Mouse (Mus musculus): ENCODE data around the gene Rmi2. TPM values are rescaled to one million over a fixed set of nuclear protein-coding genes. Genes with fewer than 3 reads are reported as not detected.
A peak's percentile ranks its signal among the peaks of the same experiment; 100 is the strongest.
"Not testable (repeated sequence)": the region's sequence is repeated elsewhere in the genome, so short reads cannot be mapped to it uniquely, and the experiment has no call there.

Gene Rmi2
- 4.2 and 4.8 TPM in 2 replicates for polyA plus RNA-seq (2016; fragmentation: Nextera tagmentation; extraction: Ambion mirVana)

- peaks cover 52% of the 10 kb centered on the region for H3K4me1 ChIP-seq
Measured at GRCm38 (mm10) chr16:10834911-10835587, at the start of gene Rmi2. Rmi2 (plus strand) TSS chr16:10835059.

GRCm38 (mm10) chr16:10785371-10786231 lies 49.3 kb upstream of the Rmi2 start, which contains the start of gene Socs1:
Socs1 (minus strand) TSS chr16:10785536.
- Histone ChIP-seq H3K36me3 (no peaks in the 10 kb centered on the region), H3K4me1 (peaks cover 71% of the 10 kb centered on the region), H3K27me3 (ENCODE audit: low read depth, poor library complexity, severe bottlenecking) (peaks cover 13% of the 10 kb centered on the region), H3K27ac (peak within 1 kb of the TSS; percentile 94), H3K4me3 (peak within 1 kb of the TSS; percentile 75), H3K9me3 (replicated peaks) (no peaks in the 10 kb centered on the region)
- peak; percentile 92 for DNase-seq (ENCODE audit: low spot score)
- under 1% methylated on average over 59 of the region's 59 CpGs for WGBS

More at GRCm38 (mm10) chr16:10834911-10835587, at the start of gene Rmi2:
- Histone ChIP-seq H3K27me3 (ENCODE audit: low read depth, poor library complexity, severe bottlenecking) (0 out of 2 replicates have a peak, but pooled peaks cover 7% of the 10 kb centered on the region), H3K27ac (peak within 1 kb of the TSS; percentile 97), H3K36me3 (peaks cover 8% of the 10 kb centered on the region), H3K4me3 (peak within 1 kb of the TSS; percentile 90), H3K9me3 (replicated peaks) (no peaks in the 10 kb centered on the region)
- DNase-seq (ENCODE audit: low spot score), result peak; percentile 92
- under 1% methylated on average over 67 of the region's 69 CpGs for WGBS

GRCm38 (mm10) chr16:10786288-10786687 lies 48.6 kb upstream of the Rmi2 start:
- DNase-seq (ENCODE audit: low spot score), result peak; percentile 86
- 3% methylated on average over 9 of the region's 9 CpGs for WGBS
- H3K9me3 ChIP-seq (replicated peaks), result no peaks in the 10 kb centered on the region
- H3K27ac ChIP-seq, result peak overlapping the region; percentile 94
- H3K4me1 ChIP-seq, result peaks cover 66% of the 10 kb centered on the region
- H3K36me3 ChIP-seq, result no peaks in the 10 kb centered on the region
- peaks cover 13% of the 10 kb centered on the region for H3K27me3 ChIP-seq (ENCODE audit: low read depth, poor library complexity, severe bottlenecking)
- H3K4me3 ChIP-seq, result peak overlapping the region; percentile 75

DNA sequence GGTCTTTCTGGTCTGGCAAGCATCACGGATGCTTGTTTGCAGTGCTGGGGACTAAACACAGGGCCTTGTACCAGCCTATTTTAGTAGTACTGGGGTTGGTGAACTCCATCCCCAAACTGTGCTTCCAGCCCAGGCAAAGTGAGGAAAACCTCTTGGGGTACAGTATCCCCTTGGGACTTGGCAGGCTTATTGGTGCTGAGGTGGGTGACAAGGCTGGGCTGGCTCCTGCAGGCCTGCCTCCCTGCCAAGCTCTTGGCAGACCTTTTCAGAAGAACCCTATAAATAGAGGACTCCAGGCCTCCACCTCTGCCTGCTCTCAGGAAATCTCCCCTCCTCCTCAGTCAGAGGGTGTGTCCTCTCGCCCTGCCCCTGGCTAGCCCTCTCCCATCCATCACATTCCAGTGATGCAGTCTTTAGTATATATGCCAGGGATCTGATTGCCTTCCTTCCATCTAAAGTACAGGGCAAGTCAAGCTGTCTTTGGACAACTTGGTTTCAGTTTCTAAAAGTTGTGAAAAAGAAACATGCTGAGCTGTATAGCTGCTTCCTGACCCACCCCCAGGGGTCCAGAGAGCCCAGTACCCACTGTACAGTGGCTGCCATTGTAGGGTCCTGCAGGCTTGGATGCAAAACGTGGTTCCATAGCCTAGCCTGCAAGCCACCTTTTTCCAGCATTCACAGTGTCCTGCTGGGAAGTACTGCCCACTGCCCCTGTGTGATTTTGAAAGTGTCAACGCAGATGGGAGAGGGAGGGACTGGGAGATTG lies 47.9 kb upstream of the Rmi2 start:
- 55% methylated on average over 4 of the region's 4 CpGs for WGBS
- no peak overlapping the region for H3K4me3 ChIP-seq
- no peak for DNase-seq (ENCODE audit: low spot score)
- H3K36me3 ChIP-seq, result no peaks in the 10 kb centered on the region
- H3K27me3 ChIP-seq (ENCODE audit: low read depth, poor library complexity, severe bottlenecking), result peaks cover 13% of the 10 kb centered on the region
- H3K27ac ChIP-seq, result peak overlapping the region; percentile 94; the same call in 1 of the 2 replicates
- peaks cover 60% of the 10 kb centered on the region for H3K4me1 ChIP-seq
- H3K9me3 ChIP-seq (replicated peaks), result no peaks in the 10 kb centered on the region

DNA sequence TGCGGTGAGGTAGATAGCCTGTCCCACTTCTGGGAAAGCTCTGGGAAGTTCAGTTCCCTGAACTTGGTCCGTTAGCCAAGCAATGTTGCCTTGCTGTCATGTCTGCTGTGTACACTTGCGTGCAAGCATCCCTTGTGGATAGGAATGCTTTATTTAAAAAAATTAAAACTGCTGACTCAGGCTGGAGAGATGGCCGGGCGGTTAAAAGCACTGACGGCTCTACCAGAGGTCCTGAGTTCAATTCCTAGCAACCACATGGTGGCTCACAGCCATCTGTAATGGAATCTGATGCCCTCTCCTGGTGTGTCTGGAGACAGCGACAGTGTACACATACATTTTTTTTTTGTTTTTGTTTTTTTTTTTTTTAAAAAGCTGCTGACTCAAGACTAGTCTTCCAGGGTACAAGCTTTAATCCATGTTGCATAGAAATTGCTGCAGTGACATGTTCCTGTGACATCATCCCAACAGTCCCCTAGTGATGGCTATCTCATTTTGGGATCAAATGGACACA lies 47.3 kb upstream of the Rmi2 start:
- Histone ChIP-seq H3K4me1 (peaks cover 53% of the 10 kb centered on the region), H3K36me3 (no peaks in the 10 kb centered on the region), H3K27me3 (ENCODE audit: low read depth, poor library complexity, severe bottlenecking) (peaks cover 13% of the 10 kb centered on the region), H3K27ac (no peak overlapping the region), H3K4me3 (no peak overlapping the region), H3K9me3 (replicated peaks) (no peaks in the 10 kb centered on the region)
- no peak for DNase-seq (ENCODE audit: low spot score)
- 81% methylated on average over 7 of the region's 7 CpGs for WGBS

GRCm38 (mm10) chr16:10788271-10788670 lies 46.6 kb upstream of the Rmi2 start, which contains the start of gene Tnp2:
Tnp2 (minus strand) TSS chr16:10788660.
- no peak for DNase-seq (ENCODE audit: low spot score)
- Histone ChIP-seq H3K27me3 (ENCODE audit: low read depth, poor library complexity, severe bottlenecking) (peaks cover 8% of the 10 kb centered on the region), H3K36me3 (no peaks in the 10 kb centered on the region), H3K9me3 (replicated peaks) (no peaks in the 10 kb centered on the region), H3K27ac (0 out of 2 replicates have a peak within 1 kb of the TSS, but pooled peaks have one; percentile 12), H3K4me1 (peaks cover 47% of the 10 kb centered on the region), H3K4me3 (no peak within 1 kb of the TSS)
- 44% methylated on average over 16 of the region's 16 CpGs for WGBS

DNA sequence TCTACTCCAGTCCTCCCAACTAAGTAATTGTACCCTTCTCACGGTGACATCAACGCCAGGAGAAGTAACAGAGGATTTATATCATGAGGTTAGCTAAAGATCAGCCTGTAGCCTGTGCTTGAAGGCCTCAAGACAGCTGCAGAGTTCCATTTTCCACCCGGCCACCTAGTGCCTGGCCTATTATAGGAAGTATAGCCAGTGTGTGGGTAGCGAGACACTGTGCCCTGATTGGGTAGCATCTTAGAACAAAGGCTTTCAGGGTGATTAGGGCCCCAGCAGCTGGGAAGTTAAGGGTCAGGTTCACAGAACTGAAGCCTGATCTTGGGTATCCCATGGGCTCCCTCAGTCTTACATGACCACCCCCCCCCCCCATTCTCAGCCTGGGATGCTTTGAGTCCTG lies 46.0 kb upstream of the Rmi2 start:
- 47% methylated on average over 4 of the region's 4 CpGs for WGBS
- H3K9me3 ChIP-seq (replicated peaks), result no peaks in the 10 kb centered on the region
- no peak for DNase-seq (ENCODE audit: low spot score)
- H3K4me1 ChIP-seq, result peaks cover 42% of the 10 kb centered on the region
- H3K36me3 ChIP-seq, result no peaks in the 10 kb centered on the region
- no peak overlapping the region for H3K4me3 ChIP-seq
- peaks cover 2% of the 10 kb centered on the region; the same call in 1 of the 2 replicates for H3K27me3 ChIP-seq (ENCODE audit: low read depth, poor library complexity, severe bottlenecking)
- H3K27ac ChIP-seq, result no peak overlapping the region

- H3K9me3 ChIP-seq (replicated peaks), result no peaks in the 10 kb centered on the region
- no peaks in the 10 kb centered on the region for H3K36me3 ChIP-seq
- H3K4me3 ChIP-seq, result no peak within 1 kb of the TSS
- peaks cover 14% of the 10 kb centered on the region for H3K27me3 ChIP-seq (ENCODE audit: low read depth, poor library complexity, severe bottlenecking)
- no peak for DNase-seq (ENCODE audit: low spot score)
- H3K4me1 ChIP-seq, result peaks cover 28% of the 10 kb centered on the region
- no peak within 1 kb of the TSS for H3K27ac ChIP-seq
- 76% methylated on average over 9 of the region's 9 CpGs for WGBS
Measured at GRCm38 (mm10) chr16:10790702-10791101, 44.2 kb upstream of the Rmi2 start, which contains the start of gene Prm3. Prm3 (minus strand) TSS chr16:10790914.

DNA sequence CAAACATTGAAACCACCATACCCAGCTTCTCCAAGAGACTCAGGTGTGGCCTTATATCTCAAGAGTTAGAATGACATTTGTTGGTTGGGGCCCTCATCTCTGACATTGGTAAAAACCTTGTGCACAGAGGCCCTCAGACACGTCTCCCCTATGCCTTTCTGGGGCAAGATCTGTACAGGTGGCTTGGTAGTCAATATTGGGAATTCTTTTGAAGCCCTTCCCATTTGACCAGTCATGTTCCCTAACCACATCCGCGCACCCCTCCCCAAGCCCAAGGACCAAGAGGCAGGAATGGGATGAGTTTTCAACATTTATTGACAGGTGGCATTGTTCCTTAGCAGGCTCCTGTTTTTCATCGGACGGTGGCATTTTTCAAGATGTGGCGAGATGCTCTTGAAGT lies 38.8 kb upstream of the Rmi2 start, which contains the start of gene Prm2:
Gene Prm2 (minus strand): TSS at position 101 of the 400 bp plus-strand sequence.
- no peaks in the 10 kb centered on the region for H3K36me3 ChIP-seq
- H3K27ac ChIP-seq, result no peak within 1 kb of the TSS
- H3K4me1 ChIP-seq, result peaks cover 4% of the 10 kb centered on the region
- DNase-seq (ENCODE audit: low spot score), result no peak
- 84% methylated on average over 6 of the region's 6 CpGs for WGBS
- H3K27me3 ChIP-seq (ENCODE audit: low read depth, poor library complexity, severe bottlenecking), result peaks cover 32% of the 10 kb centered on the region
- no peaks in the 10 kb centered on the region for H3K9me3 ChIP-seq (replicated peaks)
- H3K4me3 ChIP-seq, result no peak within 1 kb of the TSS

GRCm38 (mm10) chr16:10802420-10802819 lies 32.4 kb upstream of the Rmi2 start:
- H3K4me1 ChIP-seq, result peaks cover 18% of the 10 kb centered on the region
- not testable (repeated sequence) for H3K27me3 ChIP-seq (ENCODE audit: low read depth, poor library complexity, severe bottlenecking); H3K4me3 ChIP-seq; H3K9me3 ChIP-seq (replicated peaks); H3K27ac ChIP-seq; DNase-seq (ENCODE audit: low spot score); H3K36me3 ChIP-seq
- 95% methylated on average over 3 of the region's 3 CpGs for WGBS

DNA sequence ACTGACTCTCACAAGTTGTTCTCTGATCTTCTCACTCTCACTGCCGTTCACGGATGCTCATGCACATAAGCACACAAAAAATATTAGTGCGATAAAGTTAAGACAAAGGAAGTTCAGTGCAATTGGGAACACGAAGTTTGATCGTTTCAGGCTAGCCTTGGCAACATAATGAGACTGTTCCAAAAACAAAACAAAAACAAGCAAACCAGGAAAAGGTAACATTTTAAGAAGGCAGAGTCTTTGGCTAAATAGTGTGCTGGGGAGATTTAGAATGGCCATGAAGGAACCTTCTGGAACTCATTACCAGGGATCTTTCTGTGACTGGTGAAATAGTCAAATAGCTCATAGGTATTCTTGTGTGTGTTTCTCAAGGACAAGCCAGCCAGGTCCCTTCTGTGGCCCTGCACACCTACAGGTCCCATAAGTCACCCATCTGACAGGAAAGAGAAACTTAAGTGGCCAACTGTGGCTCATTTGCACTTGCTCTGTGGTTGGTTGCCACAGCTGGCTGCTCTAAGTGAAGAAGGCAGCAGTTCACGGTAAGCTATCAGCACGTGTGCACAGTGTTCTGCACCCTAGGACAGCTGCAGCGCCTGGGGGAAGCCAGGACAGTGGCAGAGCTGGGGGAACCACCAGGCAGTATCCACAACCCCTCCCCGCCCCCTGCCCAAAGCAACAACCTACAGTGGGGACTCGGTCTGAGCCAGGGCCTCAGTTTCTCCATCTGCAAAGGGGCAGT lies 28.9 kb upstream of the Rmi2 start, which contains the start of gene Prm1:
Gene Prm1 (minus strand): TSS at position 51 of the 739 bp plus-strand sequence.
- Histone ChIP-seq H3K4me3 (no peak within 1 kb of the TSS), H3K27me3 (ENCODE audit: low read depth, poor library complexity, severe bottlenecking) (no peaks in the 10 kb centered on the region), H3K9me3 (replicated peaks) (no peaks in the 10 kb centered on the region), H3K36me3 (no peaks in the 10 kb centered on the region), H3K27ac (no peak within 1 kb of the TSS), H3K4me1 (peaks cover 15% of the 10 kb centered on the region)
- 80% methylated on average over 10 of the region's 10 CpGs for WGBS
- no peak for DNase-seq (ENCODE audit: low spot score)
